Mouse (Mus musculus) testis, adult 2 months (tissue): Measurements from ENCODE around the gene Znfx1.

Experiments used
- CTCF ChIP-seq: fragments of 200-500 bp; IDR thresholded peaks from 2 replicates; pipeline ENCODE4 v1.5.1; 2012; ENCODE audit warnings: low read depth, mild to moderate bottlenecking, inconsistent platforms, low read length, moderate library complexity; ENCODE audit not compliant: control insufficient read depth, insufficient read depth, insufficient replicate concordance
- POLR2A ChIP-seq: fragments of 200-500 bp; IDR thresholded peaks from 2 replicates; pipeline ENCODE4 v1.6.1; 2012; ENCODE audit warnings: low read depth, mild to moderate bottlenecking, inconsistent platforms, low read length, moderate library complexity; ENCODE audit not compliant: control insufficient read depth

- TF ChIP-seq CTCF (no peak), POLR2A (no peak)
Observed at GRCm38 (mm10) chr2:167101743-167102441, 39.1 kb upstream of the Znfx1 start.
